Mouse (Mus musculus): ENCODE results near the gene Gm38394. TPM values are rescaled to one million over a fixed set of nuclear protein-coding genes. Genes with fewer than 3 reads are reported as not detected.

Gm38394 gene
- polyA plus RNA-seq, 1 experiment: 1.0 TPM

- WGBS: 96% methylated on average over 4 of the region's 4 CpGs
- no peak for DNase-seq (ENCODE audit: low read depth, low spot score)
These were observed 57.9 kb downstream of the Gm38394 start for GRCm38 (mm10) chr1:133603174-133603573.

- WGBS: 18% methylated on average over 4 of the region's 4 CpGs
- DNase-seq (ENCODE audit: low read depth, low spot score): no peak
These were observed 64.7 kb downstream of the Gm38394 start for GRCm38 (mm10) chr1:133596298-133597007.

- DNase-seq (ENCODE audit: low read depth, low spot score): no peak
- 68% methylated on average over 6 of the region's 6 CpGs for WGBS
These were observed 75.1 kb downstream of the Gm38394 start for GRCm38 (mm10) chr1:133585995-133586537.

- whole genome bisulfite sequencing: 59% methylated on average over 11 of the region's 11 CpGs
- no peak for DNase-seq (ENCODE audit: low read depth, low spot score)
These were observed 89.8 kb downstream of the Gm38394 start for GRCm38 (mm10) chr1:133571293-133571692.

Other genes with a start within 250 kb of the Gm38394 start
- gene Sox13, start 236.9 kb downstream of the Gm38394 start, polyA plus RNA-seq (2012; rRNA removed): 52.1 and 79.5 TPM in 2 replicates
- gene Snrpe, start 51.0 kb downstream of the Gm38394 start, polyA plus RNA-seq (2012; rRNA removed): 54.1 and 59.6 TPM in 2 replicates
- 1.4 and 4.7 TPM in 2 replicates for gene Zbed6, start 433 bp downstream of the Gm38394 start, polyA plus RNA-seq (2012; rRNA removed)
- gene Lax1, start 28.8 kb upstream of the Gm38394 start, polyA plus RNA-seq (2012; rRNA removed): 9.5 and 15.7 TPM in 2 replicates
- gene Atp2b4, start 139.7 kb upstream of the Gm38394 start, polyA plus RNA-seq (2012; rRNA removed): 9.7 and 16.4 TPM in 2 replicates
- gene Optc, start 246.7 kb upstream of the Gm38394 start, polyA plus RNA-seq (2012; rRNA removed): 26.3 and 26.9 TPM in 2 replicates